Mouse (Mus musculus): ENCODE measurements around the gene Mmp23. TPM values are rescaled to one million over a fixed set of nuclear protein-coding genes. Genes with fewer than 3 reads are reported as not detected.

Gene Mmp23
- polyA plus RNA-seq, 1 experiment from 2014 or later, result 4.0 TPM

DNA sequence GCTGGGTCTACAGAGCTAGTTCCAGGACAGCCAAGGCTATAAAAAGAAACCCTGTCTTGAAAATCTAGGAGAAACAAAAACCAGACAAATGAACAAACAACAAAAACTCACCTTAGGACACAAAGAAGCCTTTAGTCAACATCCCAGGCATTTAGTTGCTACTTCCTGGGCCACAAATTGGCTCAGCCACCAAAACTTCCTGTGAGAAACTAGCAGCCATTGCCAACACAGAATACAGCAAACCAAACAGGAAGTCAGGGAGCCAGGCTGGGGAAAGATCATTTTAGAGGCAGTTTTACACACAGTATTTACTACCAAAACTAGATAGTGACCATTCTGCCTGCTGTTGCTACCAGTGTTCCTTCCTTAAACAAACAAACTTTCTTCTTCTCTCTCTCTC is 13.7 kb upstream of the Mmp23 start:
- Histone ChIP-seq H3K4me2 (ENCODE audit: low read depth) (no peak overlapping the region), H3K9ac (ENCODE audit: low read length) (no peak overlapping the region), H3K27me3 (ENCODE audit: control insufficient read depth, insufficient read depth, low read length) (no peaks in the 10 kb centered on the region), H3K36me3 (ENCODE audit: control insufficient read depth, insufficient read depth, low read length) (no peaks in the 10 kb centered on the region), H3K4me3 (ENCODE audit: low read depth, low read length) (no peak overlapping the region), H3K27ac (ENCODE audit: low read depth, low read length) (no peak overlapping the region), H3K9me3 (ENCODE audit: control insufficient read depth, low read length) (no peaks in the 10 kb centered on the region), H3K4me1 (ENCODE audit: control insufficient read depth, insufficient read depth, low read length) (peaks cover 6% of the 10 kb centered on the region)
- no peak for DNase-seq (ENCODE audit: low spot score)
- no peak for ATAC-seq (ENCODE audit: insufficient read depth, low FRiP score, low TSS enrichment)

DNA sequence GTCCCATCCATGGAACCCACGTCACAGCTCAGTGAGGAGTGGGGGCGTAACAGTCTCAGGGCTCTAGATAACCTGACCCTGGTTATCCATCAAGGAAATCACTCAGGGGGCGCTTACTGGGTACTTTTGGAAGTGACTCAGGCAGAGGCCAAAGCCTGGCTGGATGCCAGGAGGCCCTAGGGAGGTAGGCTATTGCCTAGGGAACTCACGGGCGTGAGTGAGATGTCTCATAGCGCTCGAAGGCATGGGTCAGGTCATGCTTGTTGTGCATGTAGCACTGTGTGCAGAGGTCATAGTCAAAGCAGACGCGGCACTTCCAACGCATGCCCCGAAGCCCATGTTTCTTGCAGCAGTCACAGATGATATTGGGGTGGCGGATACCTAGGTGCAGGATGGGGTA is 7.5 kb upstream of the Mmp23 start:
- H3K4me2 ChIP-seq (ENCODE audit: low read depth), result no peak overlapping the region
- H3K4me3 ChIP-seq (ENCODE audit: low read depth, low read length), result no peak overlapping the region
- H3K9ac ChIP-seq (ENCODE audit: low read length), result no peak overlapping the region
- DNase-seq (ENCODE audit: low spot score), result no peak
- no peak overlapping the region for H3K27ac ChIP-seq (ENCODE audit: low read depth, low read length)
- WGBS, result 93% methylated on average over 12 of the region's 12 CpGs
- H3K36me3 ChIP-seq (ENCODE audit: control insufficient read depth, insufficient read depth, low read length), result no peaks in the 10 kb centered on the region; the same call in none of the 2 replicates
- H3K27me3 ChIP-seq (ENCODE audit: control insufficient read depth, insufficient read depth, low read length), result peaks cover 8% of the 10 kb centered on the region
- no peaks in the 10 kb centered on the region for H3K9me3 ChIP-seq (ENCODE audit: control insufficient read depth, low read length)
- H3K4me1 ChIP-seq (ENCODE audit: control insufficient read depth, insufficient read depth, low read length), result no peaks in the 10 kb centered on the region
- ATAC-seq (ENCODE audit: insufficient read depth, low FRiP score, low TSS enrichment), result no peak

DNA sequence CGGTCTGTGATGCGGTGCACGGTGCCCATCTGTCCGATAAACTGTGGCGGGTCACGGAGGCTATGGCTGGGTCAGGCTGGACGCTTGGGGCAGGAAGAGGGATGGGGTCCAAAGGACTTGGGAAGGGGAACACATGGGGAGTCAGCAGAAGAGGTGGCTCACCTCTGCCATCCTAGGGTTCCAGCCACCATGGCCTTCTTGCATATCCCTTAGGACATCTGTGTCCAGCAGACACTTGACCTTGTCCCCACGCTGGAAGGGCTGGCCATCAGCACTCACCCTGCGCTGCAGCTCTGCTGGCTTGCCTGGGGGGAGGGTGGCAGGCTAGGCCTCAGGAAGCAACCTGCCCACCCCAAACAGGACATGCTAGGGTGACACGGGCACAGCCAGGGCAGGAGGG is 5.8 kb upstream of the Mmp23 start:
- 92% methylated on average over 10 of the region's 10 CpGs for WGBS
- ATAC-seq (ENCODE audit: insufficient read depth, low FRiP score, low TSS enrichment) (no peak), DNase-seq (ENCODE audit: low spot score) (no peak)
- H3K27me3 ChIP-seq (ENCODE audit: control insufficient read depth, insufficient read depth, low read length), result peaks cover 25% of the 10 kb centered on the region
- no peak overlapping the region for H3K27ac ChIP-seq (ENCODE audit: low read depth, low read length)
- H3K36me3 ChIP-seq (ENCODE audit: control insufficient read depth, insufficient read depth, low read length), result no peaks in the 10 kb centered on the region; the same call in none of the 2 replicates
- peaks cover 8% of the 10 kb centered on the region; the same call in 1 of the 2 replicates for H3K4me1 ChIP-seq (ENCODE audit: control insufficient read depth, insufficient read depth, low read length)
- H3K4me3 ChIP-seq (ENCODE audit: low read depth, low read length), result no peak overlapping the region
- no peak overlapping the region for H3K4me2 ChIP-seq (ENCODE audit: low read depth)
- no peak overlapping the region for H3K9ac ChIP-seq (ENCODE audit: low read length)
- no peaks in the 10 kb centered on the region for H3K9me3 ChIP-seq (ENCODE audit: control insufficient read depth, low read length)

DNA sequence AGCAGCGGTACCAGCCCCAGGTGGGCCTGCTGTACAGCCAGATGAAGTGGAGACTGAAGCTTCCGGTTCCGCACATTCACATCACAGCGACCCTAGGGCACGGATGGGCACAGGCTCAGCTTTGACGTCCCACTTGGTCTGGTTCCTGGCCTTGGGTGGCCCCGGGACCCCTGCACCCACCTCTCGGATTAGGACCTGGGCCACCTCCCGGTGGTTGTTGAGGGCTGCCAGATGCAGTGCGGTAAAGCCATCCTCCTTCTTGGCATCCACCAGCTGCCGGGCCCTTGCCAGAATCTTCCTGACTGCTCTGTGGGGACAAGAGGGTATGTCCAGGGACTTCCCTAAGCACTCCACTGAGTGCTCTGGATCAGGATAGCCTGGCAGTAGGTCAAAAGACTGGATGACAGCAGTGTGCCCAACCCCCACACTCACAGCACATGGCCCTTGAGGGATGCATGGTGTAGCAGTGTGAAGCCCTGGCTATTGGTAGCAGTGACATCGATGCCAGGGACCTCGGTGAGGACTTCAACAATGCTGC is 3.1 kb upstream of the Mmp23 start:
- no peak for ATAC-seq (ENCODE audit: insufficient read depth, low FRiP score, low TSS enrichment)
- Histone ChIP-seq H3K4me1 (ENCODE audit: control insufficient read depth, insufficient read depth, low read length) (peaks cover 19% of the 10 kb centered on the region; the same call in 1 of the 2 replicates), H3K4me3 (ENCODE audit: low read depth, low read length) (no peak overlapping the region), H3K4me2 (ENCODE audit: low read depth) (no peak overlapping the region), H3K27me3 (ENCODE audit: control insufficient read depth, insufficient read depth, low read length) (peaks cover 51% of the 10 kb centered on the region), H3K9ac (ENCODE audit: low read length) (no peak overlapping the region), H3K36me3 (ENCODE audit: control insufficient read depth, insufficient read depth, low read length) (no peaks in the 10 kb centered on the region; the same call in none of the 2 replicates), H3K9me3 (ENCODE audit: control insufficient read depth, low read length) (no peaks in the 10 kb centered on the region), H3K27ac (ENCODE audit: low read depth, low read length) (no peak overlapping the region)
- no peak for DNase-seq (ENCODE audit: low spot score)
- 87% methylated on average over 13 of the region's 13 CpGs for WGBS

DNA sequence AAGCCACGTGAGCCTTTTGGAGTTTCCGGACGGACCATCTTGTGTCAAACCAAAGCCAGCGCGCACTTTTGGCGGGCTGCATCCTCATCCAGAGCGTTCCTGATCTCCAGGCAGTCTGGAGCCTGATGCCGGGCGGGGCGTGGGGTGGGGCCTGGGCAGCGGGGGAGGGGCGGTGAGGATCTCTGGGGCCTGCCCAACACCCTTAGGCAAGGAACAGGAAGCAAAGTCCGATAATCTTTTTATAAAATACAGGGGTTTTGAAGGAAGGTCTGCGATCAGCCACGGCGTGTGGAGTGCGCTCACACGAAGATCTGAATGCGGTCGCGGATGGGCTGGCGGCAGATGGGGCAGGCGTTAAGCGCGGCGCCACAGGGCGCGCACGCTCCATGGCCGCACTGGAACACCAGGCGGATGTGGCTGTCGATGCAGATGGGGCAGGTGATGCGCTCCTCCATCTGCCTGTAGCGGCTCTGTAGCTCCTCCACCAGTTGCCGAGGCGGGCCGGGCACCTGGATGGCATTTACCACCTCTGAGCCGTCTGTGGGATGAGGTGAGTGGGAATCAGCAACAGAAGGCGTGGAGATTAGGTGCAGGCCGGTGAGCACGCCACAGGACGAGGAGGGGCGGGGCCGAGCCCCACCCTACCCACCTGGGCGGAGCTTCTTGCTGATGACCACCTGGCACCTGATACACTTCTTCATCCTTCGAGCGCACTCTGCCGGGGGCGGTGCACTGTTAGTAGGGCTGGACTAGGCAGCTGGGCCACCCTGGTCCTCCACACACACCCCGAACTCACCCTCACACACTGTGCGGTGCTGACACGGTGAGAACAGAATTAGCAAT is 1.5 kb upstream of the Mmp23 start:
- H3K27me3 ChIP-seq (ENCODE audit: control insufficient read depth, insufficient read depth, low read length), result peaks cover 53% of the 10 kb centered on the region

DNA sequence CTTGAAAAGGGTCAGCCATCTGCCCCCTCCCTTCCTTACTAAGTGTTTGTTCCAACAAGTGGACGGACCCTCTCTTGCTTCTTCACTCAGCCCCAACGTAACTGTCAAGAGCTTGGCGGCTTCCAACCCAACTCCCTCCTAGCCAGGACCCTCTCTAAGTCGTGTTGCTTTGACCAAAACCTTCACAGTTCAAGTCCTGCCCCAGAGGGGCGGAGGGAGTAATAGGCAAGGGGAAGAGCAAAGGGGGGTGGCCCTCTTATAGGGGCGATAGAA is 935 bp upstream of the Mmp23 start:
- ATAC-seq (ENCODE audit: insufficient read depth, low FRiP score, low TSS enrichment) (no peak), DNase-seq (ENCODE audit: low spot score) (no peak)
- Histone ChIP-seq H3K9me3 (ENCODE audit: control insufficient read depth, low read length) (no peaks in the 10 kb centered on the region), H3K4me3 (ENCODE audit: low read depth, low read length) (peak overlapping the region; percentile 24), H3K4me1 (ENCODE audit: control insufficient read depth, insufficient read depth, low read length) (peaks cover 19% of the 10 kb centered on the region; the same call in 1 of the 2 replicates), H3K4me2 (ENCODE audit: low read depth) (peak overlapping the region; percentile 32; the same call in 1 of the 2 replicates), H3K27ac (ENCODE audit: low read depth, low read length) (no peak overlapping the region), H3K27me3 (ENCODE audit: control insufficient read depth, insufficient read depth, low read length) (peaks cover 53% of the 10 kb centered on the region), H3K9ac (ENCODE audit: low read length) (no peak overlapping the region), H3K36me3 (ENCODE audit: control insufficient read depth, insufficient read depth, low read length) (peaks cover 12% of the 10 kb centered on the region)
- 2% methylated on average over 6 of the region's 6 CpGs for WGBS

More for the DNA sequence above, 1.5 kb upstream of the Mmp23 start:
- peak; percentile 54 for DNase-seq (ENCODE audit: low spot score)
- peaks cover 8% of the 10 kb centered on the region for H3K36me3 ChIP-seq (ENCODE audit: control insufficient read depth, insufficient read depth, low read length)
- ATAC-seq (ENCODE audit: insufficient read depth, low FRiP score, low TSS enrichment), result no peak
- H3K9ac ChIP-seq (ENCODE audit: low read length), result peak overlapping the region; percentile 14
- H3K9me3 ChIP-seq (ENCODE audit: control insufficient read depth, low read length), result no peaks in the 10 kb centered on the region
- peak overlapping the region; percentile 24 for H3K4me3 ChIP-seq (ENCODE audit: low read depth, low read length)
- 2% methylated on average over 52 of the region's 52 CpGs for WGBS
- no peak overlapping the region for H3K27ac ChIP-seq (ENCODE audit: low read depth, low read length)
- H3K4me1 ChIP-seq (ENCODE audit: control insufficient read depth, insufficient read depth, low read length), result peaks cover 19% of the 10 kb centered on the region; the same call in 1 of the 2 replicates
- peak overlapping the region; percentile 32 for H3K4me2 ChIP-seq (ENCODE audit: low read depth)

DNA sequence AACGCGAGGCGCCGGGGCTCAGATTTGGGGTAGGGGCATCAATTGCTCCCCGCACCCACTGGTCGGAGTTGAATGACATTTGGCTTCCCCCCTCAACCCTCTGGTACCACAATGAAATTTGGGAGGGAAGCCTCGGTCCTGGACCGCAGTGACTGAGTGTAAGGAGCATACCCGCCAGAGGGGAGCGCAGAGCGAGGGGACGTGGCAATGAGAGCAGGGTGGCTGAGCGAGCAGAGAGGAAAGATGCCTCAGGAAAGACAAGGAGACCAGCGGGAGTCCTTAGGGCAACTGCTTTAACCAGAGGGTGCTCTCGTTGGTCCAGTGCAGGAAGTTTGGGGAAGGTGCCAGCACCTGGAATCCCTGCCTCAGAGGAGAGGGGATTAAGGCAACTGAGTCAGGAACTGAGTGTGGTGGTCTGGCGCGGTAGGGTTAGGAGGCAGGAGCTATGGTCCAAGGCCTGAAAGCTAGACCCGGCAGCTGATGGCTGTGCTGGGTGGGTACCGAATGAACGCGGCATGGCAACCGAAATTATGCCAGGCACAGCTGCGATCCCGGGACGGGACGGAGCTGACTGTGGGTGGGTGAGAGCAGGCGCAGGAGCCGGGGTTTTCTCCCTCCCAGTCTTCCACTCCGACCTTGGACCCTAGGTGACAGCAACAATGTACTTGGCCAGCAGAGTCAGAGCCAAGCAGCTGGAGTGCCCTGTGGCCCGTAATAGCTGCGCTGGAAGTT is 433 bp upstream of the Mmp23 start:
- H3K27me3 ChIP-seq (ENCODE audit: control insufficient read depth, insufficient read depth, low read length), result peaks cover 53% of the 10 kb centered on the region
- 2% methylated on average over 31 of the region's 31 CpGs for WGBS
- H3K9me3 ChIP-seq (ENCODE audit: control insufficient read depth, low read length), result no peaks in the 10 kb centered on the region
- H3K4me3 ChIP-seq (ENCODE audit: low read depth, low read length), result peak overlapping the region; percentile 31
- peak overlapping the region; percentile 49 for H3K9ac ChIP-seq (ENCODE audit: low read length)
- H3K27ac ChIP-seq (ENCODE audit: low read depth, low read length), result no peak overlapping the region
- H3K4me2 ChIP-seq (ENCODE audit: low read depth), result peak overlapping the region; percentile 59
- H3K4me1 ChIP-seq (ENCODE audit: control insufficient read depth, insufficient read depth, low read length), result peaks cover 19% of the 10 kb centered on the region; the same call in 1 of the 2 replicates
- H3K36me3 ChIP-seq (ENCODE audit: control insufficient read depth, insufficient read depth, low read length), result peaks cover 15% of the 10 kb centered on the region
- peak; percentile 59 for DNase-seq (ENCODE audit: low spot score)
- no peak; the same call in 1 of the 2 replicates for ATAC-seq (ENCODE audit: insufficient read depth, low FRiP score, low TSS enrichment)

DNA sequence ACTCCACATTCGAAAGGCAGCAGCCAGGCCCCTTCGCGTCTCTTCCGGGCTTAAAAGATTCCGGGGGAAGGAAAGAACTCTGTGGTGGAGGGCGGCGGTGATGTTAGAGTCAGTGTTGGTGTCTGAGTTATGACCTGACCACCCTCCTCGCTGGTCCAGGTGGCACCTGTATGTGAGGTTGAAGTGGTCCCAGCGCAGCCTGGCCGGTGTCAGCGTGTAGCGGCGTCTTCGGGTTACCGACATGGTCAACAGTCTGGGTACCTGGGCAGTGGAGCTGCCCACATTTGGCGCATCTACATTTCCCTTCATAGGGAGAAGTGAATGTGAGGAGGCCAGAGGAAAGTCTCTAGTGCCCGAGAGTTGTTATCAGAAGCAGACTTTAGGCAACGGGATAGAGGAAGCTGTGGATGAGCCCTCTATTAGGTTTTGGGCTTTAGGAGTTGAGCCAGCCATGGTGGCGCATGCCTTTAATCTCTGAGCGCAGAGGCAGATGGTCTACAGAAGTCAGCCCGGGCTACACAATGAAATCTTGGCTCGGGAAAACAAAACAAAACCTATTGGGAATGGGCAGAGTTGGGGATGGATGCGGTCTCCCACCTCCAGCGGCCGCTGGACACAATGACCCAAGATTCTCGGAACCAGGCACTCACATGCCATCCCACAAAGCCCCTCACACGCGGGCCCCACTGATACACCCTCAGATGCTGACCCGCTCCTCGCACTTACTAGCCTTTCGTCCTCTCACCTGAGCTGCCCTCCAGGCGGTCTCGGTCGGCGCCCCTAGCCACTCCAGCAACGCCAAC is 700 bp downstream of the Mmp23 start:
- Histone ChIP-seq H3K4me2 (ENCODE audit: low read depth) (peak overlapping the region; percentile 59), H3K27me3 (ENCODE audit: control insufficient read depth, insufficient read depth, low read length) (peaks cover 53% of the 10 kb centered on the region), H3K27ac (ENCODE audit: low read depth, low read length) (no peak overlapping the region), H3K9me3 (ENCODE audit: control insufficient read depth, low read length) (no peaks in the 10 kb centered on the region), H3K4me3 (ENCODE audit: low read depth, low read length) (peak overlapping the region; percentile 31), H3K36me3 (ENCODE audit: control insufficient read depth, insufficient read depth, low read length) (peaks cover 26% of the 10 kb centered on the region), H3K9ac (ENCODE audit: low read length) (peak overlapping the region; percentile 49), H3K4me1 (ENCODE audit: control insufficient read depth, insufficient read depth, low read length) (peaks cover 19% of the 10 kb centered on the region; the same call in 1 of the 2 replicates)
- 20% methylated on average over 36 of the region's 36 CpGs for WGBS
- DNase-seq (ENCODE audit: low spot score), result no peak
- ATAC-seq (ENCODE audit: insufficient read depth, low FRiP score, low TSS enrichment), result no peak; the same call in 1 of the 2 replicates
